Mouse (Mus musculus) lung, postnatal 0 days (tissue): ENCODE results near the gene Hnrnpul2. TPM values are rescaled to one million over a fixed set of nuclear protein-coding genes. Genes with fewer than 3 reads are reported as not detected.

Experiments used
- ATAC-seq: fragments of 200-750 bp; cut with Nextera tagmentation; 2 replicates; pipeline ENCODE4 v1.8.0; 2017; ENCODE audit warnings: moderate library complexity
- DNase-seq: peaks from one replicate; pipeline ENCODE4 v3.0.0-alpha.2; 2016; ENCODE audit warnings: low spot score
- H3K27ac ChIP-seq: fragments of 300-500 bp; sonication (generic); 2 replicates; pipeline ENCODE4 v1.5.1; 2014; ENCODE audit warnings: antibody characterized with exemption, mild to moderate bottlenecking, low read length, mixed read lengths
- H3K27me3 ChIP-seq: fragments of 300-500 bp; sonication (generic); replicated peaks from 2 replicates; pipeline ENCODE4 v1.6.1; 2014; ENCODE audit warnings: low read length, mixed read lengths; ENCODE audit not compliant: insufficient read depth
- H3K36me3 ChIP-seq: fragments of 300-500 bp; sonication (generic); 2 replicates; pipeline ENCODE4 v1.6.1; 2014; ENCODE audit warnings: low read length, mixed read lengths; ENCODE audit not compliant: insufficient read depth
- H3K4me1 ChIP-seq: fragments of 300-500 bp; sonication (generic); 2 replicates; pipeline ENCODE4 v1.6.1; 2014; ENCODE audit warnings: antibody characterized with exemption, low read depth, low read length, mixed read lengths; ENCODE audit not compliant: insufficient read depth
- H3K4me2 ChIP-seq: fragments of 300-500 bp; sonication (generic); replicated peaks from 2 replicates; pipeline ENCODE4 v1.6.1; 2014; ENCODE audit warnings: low read depth, mild to moderate bottlenecking, low read length, moderate library complexity, mixed read lengths
- H3K4me3 ChIP-seq: fragments of 300-500 bp; sonication (generic); 2 replicates; pipeline ENCODE4 v1.5.1; 2014; ENCODE audit warnings: low read depth, low read length
- H3K9ac ChIP-seq: fragments of 300-500 bp; sonication (generic); replicated peaks from 2 replicates; pipeline ENCODE4 v1.6.1; 2014; ENCODE audit warnings: low read depth, mild to moderate bottlenecking
- H3K9me3 ChIP-seq: fragments of 300-500 bp; sonication (generic); 2 replicates; pipeline ENCODE4 v1.6.1; 2016; ENCODE audit warnings: low read length, mixed read lengths
- CTCF ChIP-seq: IDR thresholded peaks from 2 replicates; pipeline ENCODE4 v1.5.1; 2016; ENCODE audit warnings: antibody characterized with exemption, mild to moderate bottlenecking
- EP300 ChIP-seq: IDR thresholded peaks from 2 replicates; pipeline ENCODE4 v1.6.1; 2016; ENCODE audit warnings: antibody characterized with exemption, mild to moderate bottlenecking, control low read depth
- WGBS: fragments of 180-500 bp; shearing (Covaris S2); extraction: QIAGEN DNeasy Blood & Tissue Kit; methylation state at CpG from one replicate; pipeline ENCODE4 v1.1.7; 2014; 5-methylcytosine and 5-hydroxymethylcytosine counted together
- polyA plus RNA-seq: library from polyadenylated mRNA; unstranded; fragments of >200 nt; fragmentation: Nextera tagmentation; extraction: Ambion mirVana; gene quantifications from 2 replicates; pipeline ENCODE4 v1.2.1, GENCODE M21; 2015

Gene Hnrnpul2
- polyA plus RNA-seq, 1 experiment from 2014 or later = 4.3 TPM

DNA sequence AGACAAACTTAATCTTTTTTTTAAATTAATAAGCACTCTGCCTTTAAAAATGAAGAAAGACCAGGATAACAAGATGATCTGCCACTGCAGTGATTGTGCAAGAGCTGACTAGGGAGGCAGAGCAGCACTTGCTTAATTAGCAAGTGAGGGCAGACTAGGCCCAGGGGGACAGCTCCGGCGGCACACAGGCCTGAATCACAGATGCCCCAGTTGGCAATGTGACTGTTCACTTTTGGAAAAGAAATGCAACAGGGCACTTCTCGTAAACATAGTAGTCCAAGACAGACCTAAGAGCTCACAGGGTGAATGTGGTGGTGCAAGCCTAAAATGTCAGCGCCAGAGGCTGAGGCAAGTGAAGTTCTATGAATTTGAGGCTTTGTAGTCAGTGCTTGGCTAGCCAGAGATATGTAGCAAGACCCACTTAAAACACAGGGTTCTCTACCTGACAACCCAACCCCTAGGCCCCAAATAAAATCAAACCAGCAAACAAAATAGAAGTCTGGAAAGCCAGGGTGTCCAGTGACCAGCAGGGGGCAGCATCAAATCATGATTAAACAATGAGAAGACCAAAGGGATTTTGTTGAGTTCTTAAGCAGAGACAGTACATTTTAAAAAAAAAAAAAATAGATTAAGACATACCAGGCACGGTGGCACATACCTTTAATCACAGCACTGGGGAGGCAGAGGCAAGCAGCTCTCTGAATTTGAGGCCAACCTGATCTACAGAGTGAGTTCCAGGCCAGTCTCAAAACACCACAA is 24.7 kb downstream of the Hnrnpul2 start:
- DNase-seq (peak; percentile 89), ATAC-seq (peak; percentile 45)
- H3K9me3 ChIP-seq = no peaks in the 10 kb centered on the region
- peaks cover 16% of the 10 kb centered on the region; the same call in 1 of the 2 replicates for H3K36me3 ChIP-seq
- WGBS = 45% methylated on average over 5 of the region's 5 CpGs
- H3K4me2 ChIP-seq = no peak overlapping the region
- peak overlapping the region; percentile 12; the same call in 1 of the 2 replicates for H3K9ac ChIP-seq
- H3K27me3 ChIP-seq = no peaks in the 10 kb centered on the region
- no peak for TF ChIP-seq EP300
- peak; percentile 81 for TF ChIP-seq CTCF
- H3K27ac ChIP-seq = peak overlapping the region; percentile 49
- H3K4me1 ChIP-seq = peaks cover 6% of the 10 kb centered on the region; the same call in 1 of the 2 replicates
- H3K4me3 ChIP-seq = no peak overlapping the region

DNA sequence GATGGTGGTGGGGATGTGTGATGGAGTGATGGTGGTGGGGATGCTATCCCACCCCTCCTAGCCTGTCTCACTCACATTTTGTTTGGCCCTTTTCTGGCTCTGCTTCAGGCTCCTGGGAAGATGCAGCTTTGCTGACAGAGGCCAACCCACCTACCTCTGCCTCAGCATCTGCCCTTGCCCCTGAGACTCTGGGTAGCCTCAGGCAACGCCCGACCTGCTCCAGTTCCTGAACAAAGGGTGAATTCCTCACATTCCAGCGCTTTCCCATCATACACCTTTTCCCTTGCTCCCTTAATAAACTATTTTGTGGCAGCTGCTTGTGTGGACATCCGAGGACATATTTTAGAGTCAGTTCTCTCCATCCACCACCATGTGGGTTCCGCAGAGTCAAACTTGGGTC is 28.5 kb downstream of the Hnrnpul2 start:
- DNase-seq = no peak
- Histone ChIP-seq H3K9ac (no peak overlapping the region), H3K4me2 (no peak overlapping the region), H3K4me1 (no peaks in the 10 kb centered on the region), H3K9me3 (no peaks in the 10 kb centered on the region), H3K36me3 (peaks cover 16% of the 10 kb centered on the region; the same call in 1 of the 2 replicates), H3K4me3 (no peak overlapping the region), H3K27ac (no peak overlapping the region), H3K27me3 (no peaks in the 10 kb centered on the region)
- WGBS = 69% methylated on average over 5 of the region's 5 CpGs
- no peak for TF ChIP-seq CTCF
- no peak for TF ChIP-seq EP300
- ATAC-seq = no peak

DNA sequence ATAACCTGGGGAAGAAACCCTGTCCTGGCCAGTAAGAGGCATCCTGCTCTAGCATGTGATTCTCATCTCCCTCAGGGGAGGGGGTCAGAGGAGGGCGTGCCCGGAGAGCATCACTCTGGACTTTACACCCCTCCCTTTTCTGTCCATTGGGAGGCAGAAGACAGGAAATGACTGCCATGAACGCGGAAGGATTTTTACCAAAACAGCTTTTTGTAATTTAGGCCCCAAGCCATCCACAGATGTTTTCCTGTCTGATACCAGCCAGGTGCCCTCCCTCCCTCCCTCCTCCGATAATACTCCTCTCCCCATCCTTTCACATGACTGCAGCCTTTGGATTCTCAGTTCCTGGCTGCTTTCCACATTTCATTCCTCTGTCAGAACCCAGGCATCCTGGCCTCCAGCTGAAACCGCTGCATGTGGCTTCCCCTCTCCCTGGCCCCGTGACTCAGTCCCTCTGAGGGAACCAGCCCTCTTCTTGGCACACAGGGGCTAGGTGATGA is 30.6 kb downstream of the Hnrnpul2 start, which contains the start of gene Lrrn4cl:
Gene Lrrn4cl, plus strand, starts transcription at position 367 of the 500 bp plus-strand sequence.
- Histone ChIP-seq H3K9me3 (no peaks in the 10 kb centered on the region), H3K4me2 (0 out of 2 replicates have a peak within 1 kb of the TSS, but pooled peaks have one; percentile 1), H3K9ac (no peak within 1 kb of the TSS), H3K36me3 (peaks cover 16% of the 10 kb centered on the region; the same call in 1 of the 2 replicates), H3K27me3 (no peaks in the 10 kb centered on the region), H3K4me3 (no peak within 1 kb of the TSS), H3K4me1 (no peaks in the 10 kb centered on the region), H3K27ac (no peak within 1 kb of the TSS)
- DNase-seq (peak; percentile 82), ATAC-seq (peak; percentile 82)
- 22% methylated on average over 7 of the region's 7 CpGs for WGBS
- TF ChIP-seq EP300 = no peak
- TF ChIP-seq CTCF = no peak

DNA sequence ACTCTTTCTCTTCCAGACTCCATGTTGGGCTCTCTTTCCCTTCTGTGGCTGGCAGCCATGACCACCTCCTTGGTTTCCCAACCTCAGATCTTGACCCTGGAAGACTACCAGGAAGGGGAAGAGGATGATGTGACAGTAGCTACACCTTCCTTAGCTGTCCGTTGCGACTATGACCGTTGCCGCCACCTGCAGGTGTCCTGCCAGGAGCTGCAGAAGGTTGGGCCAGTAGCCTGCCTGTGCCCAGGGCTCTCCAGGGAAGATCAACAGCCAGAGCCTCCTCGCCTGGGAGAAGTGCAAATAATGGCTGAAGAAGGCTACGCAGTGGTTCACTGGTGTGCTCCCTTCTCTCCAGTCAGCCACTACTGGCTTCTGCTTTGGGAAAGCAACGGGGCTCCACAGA is 31.8 kb downstream of the Hnrnpul2 start:
- no peaks in the 10 kb centered on the region for H3K9me3 ChIP-seq
- no peak overlapping the region for H3K27ac ChIP-seq
- peaks cover 10% of the 10 kb centered on the region; the same call in 1 of the 2 replicates for H3K36me3 ChIP-seq
- ATAC-seq (peak; percentile 52), DNase-seq (peak; percentile 36)
- no peaks in the 10 kb centered on the region for H3K4me1 ChIP-seq
- no peaks in the 10 kb centered on the region for H3K27me3 ChIP-seq
- no peak for TF ChIP-seq EP300
- peak; percentile 49 for TF ChIP-seq CTCF
- H3K4me2 ChIP-seq = 0 out of 2 replicates have a peak overlapping the region, but pooled peaks have one; percentile 1
- H3K9ac ChIP-seq = no peak overlapping the region
- WGBS = 32% methylated on average over 7 of the region's 7 CpGs
- no peak overlapping the region for H3K4me3 ChIP-seq

DNA sequence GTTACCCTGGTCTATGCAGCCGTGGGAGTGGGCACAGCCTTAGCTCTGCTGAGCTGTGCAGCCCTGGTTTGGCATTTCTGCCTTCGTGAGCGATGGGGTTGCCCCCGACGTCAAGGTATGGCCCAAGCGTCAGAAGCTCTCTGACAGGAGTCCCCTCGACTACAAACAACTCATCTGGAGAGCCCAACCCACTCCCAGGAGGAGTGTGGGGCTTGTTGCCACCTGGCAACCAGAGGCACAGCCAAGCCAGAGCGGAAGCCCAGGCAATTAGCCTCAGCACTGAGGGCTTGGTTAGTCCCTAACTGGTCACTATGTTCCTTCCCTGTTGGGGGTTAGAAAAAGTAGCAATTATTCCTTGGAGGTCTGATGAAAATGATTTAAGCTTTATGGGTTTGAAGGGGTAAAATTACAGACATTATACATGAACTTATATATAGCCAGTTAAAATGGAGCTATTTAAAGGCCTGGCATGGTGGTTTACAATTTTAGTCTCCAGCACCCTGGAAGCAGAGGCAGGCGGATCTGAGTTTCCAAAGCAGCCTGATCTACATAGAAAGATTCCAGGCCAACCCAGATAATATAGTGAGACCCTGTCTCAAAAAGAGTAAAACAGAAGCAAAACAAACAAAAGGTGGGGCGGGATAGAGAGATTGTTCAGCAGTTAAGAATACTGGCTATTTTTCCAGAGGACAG is 32.6 kb downstream of the Hnrnpul2 start:
- TF ChIP-seq EP300 (no peak), CTCF (no peak)
- Histone ChIP-seq H3K36me3 (peaks cover 3% of the 10 kb centered on the region; the same call in 1 of the 2 replicates), H3K9me3 (no peaks in the 10 kb centered on the region), H3K27ac (no peak overlapping the region), H3K4me2 (0 out of 2 replicates have a peak overlapping the region, but pooled peaks have one; percentile 1), H3K4me3 (no peak overlapping the region), H3K27me3 (no peaks in the 10 kb centered on the region), H3K9ac (no peak overlapping the region), H3K4me1 (no peaks in the 10 kb centered on the region)
- ATAC-seq = 0 out of 2 replicates have a peak, but pooled peaks have one; percentile 11
- 47% methylated on average over 10 of the region's 10 CpGs for WGBS
- no peak for DNase-seq

DNA sequence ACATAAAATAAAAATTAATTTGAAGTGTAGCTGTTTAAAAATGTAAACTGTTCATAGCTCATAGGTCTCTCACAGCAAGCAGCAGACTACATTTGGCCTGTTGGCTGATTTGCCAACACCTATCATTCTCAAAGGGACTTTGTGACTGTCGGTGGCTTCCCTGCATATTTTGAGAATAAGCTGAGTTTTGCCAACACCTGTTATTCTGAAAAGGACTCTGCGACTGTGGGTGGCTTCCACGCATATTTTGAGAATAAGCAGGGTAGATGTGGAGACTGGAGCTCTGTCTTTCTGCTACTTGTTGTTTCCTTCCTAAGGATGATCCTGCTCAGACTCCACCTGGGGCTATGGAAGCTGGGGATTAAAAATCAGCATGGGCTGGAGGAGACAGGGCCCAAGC is 33.3 kb downstream of the Hnrnpul2 start:
- no peak for TF ChIP-seq CTCF
- TF ChIP-seq EP300 = no peak
- no peak overlapping the region for H3K9ac ChIP-seq

More for the DNA sequence above, 33.3 kb downstream of the Hnrnpul2 start:
- WGBS = 86% methylated on average over 3 of the region's 3 CpGs
- Histone ChIP-seq H3K4me1 (no peaks in the 10 kb centered on the region), H3K9me3 (no peaks in the 10 kb centered on the region), H3K4me2 (no peak overlapping the region), H3K27ac (no peak overlapping the region), H3K4me3 (no peak overlapping the region), H3K36me3 (no peaks in the 10 kb centered on the region), H3K27me3 (no peaks in the 10 kb centered on the region)
- ATAC-seq (no peak), DNase-seq (no peak)
